Mouse (Mus musculus): ENCODE results near the gene Ranbp17. TPM values are rescaled to one million over a fixed set of nuclear protein-coding genes. Genes with fewer than 3 reads are reported as not detected.

Gene Ranbp17
- total and polyA plus RNA-seq, 2 experiments from 2014 or later, result 2.1 to 3.6 TPM

DNA sequence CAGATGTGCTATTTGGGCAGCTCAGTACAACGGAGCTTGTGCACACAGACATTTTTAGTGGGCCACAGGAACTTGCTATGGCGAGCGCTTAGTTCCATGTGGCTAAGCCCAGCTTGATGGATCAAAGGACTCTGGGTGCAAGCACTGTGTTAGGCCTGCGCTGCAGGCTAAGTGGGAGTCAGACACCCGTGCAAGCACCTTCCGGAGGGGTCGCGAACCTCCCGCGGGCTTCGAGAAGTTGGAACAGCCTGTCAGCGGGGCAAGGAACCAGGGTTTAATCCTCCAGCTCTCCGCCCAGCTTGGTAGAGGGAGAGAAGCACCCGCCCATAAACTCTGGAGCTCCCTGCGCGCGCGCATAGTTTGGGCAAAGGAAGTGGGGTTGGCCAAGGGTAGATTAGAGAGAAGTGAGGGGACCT, 332.8 kb downstream of the Ranbp17 start:
- peaks cover 40% of the 10 kb centered on the region for H3K27me3 ChIP-seq (ENCODE audit: control insufficient read depth, insufficient read depth, low read length)
- no peak for TF ChIP-seq EP300 (IDR thresholded peaks at IDR 0.05; ENCODE audit: low read depth)
- TF ChIP-seq CTCF (IDR thresholded peaks at IDR 0.05; ENCODE audit: low read depth), result no peak
- peak overlapping the region; percentile 52 for H3K4me2 ChIP-seq (ENCODE audit: low read depth, low read length)
- H3K9me3 ChIP-seq (replicated peaks; ENCODE audit: control insufficient read depth, low read length), result no peaks in the 10 kb centered on the region
- no peak for DNase-seq (ENCODE audit: low spot score)
- H3K27ac ChIP-seq (ENCODE audit: low read depth), result no peak overlapping the region
- H3K9ac ChIP-seq (replicated peaks; ENCODE audit: low read depth, low read length), result no peak overlapping the region
- peaks cover 5% of the 10 kb centered on the region; the same call in 1 of the 2 replicates for H3K4me1 ChIP-seq (ENCODE audit: control insufficient read depth, insufficient read depth)
- WGBS, result 5% methylated on average over 18 of the region's 18 CpGs
- ATAC-seq (ENCODE audit: insufficient read depth, low read depth), result no peak
- H3K36me3 ChIP-seq (replicated peaks; ENCODE audit: control insufficient read depth, insufficient read depth, low read length), result no peaks in the 10 kb centered on the region
- H3K4me3 ChIP-seq (ENCODE audit: low read depth, low read length), result peak overlapping the region; percentile 12; the same call in 1 of the 2 replicates

DNA sequence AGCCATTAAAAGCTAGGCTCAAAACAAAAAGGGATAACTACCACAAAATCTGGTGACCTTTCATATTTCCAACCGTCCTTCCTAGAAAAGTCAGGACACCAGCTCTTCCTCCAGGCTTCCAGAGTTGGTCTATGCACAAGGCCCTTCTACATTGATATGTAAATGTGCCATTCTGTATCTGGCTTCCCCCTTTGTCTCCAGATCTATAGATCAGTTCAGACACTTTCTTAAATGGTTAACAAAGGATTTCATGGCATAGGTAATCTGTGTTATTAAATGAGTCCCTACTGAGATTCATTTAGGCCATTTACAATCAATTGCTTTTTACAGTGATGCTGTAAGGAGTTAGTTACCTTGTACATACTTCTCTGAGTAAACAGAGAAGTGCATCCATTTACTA, 333.7 kb downstream of the Ranbp17 start:
- Histone ChIP-seq H3K27me3 (ENCODE audit: control insufficient read depth, insufficient read depth, low read length) (peaks cover 40% of the 10 kb centered on the region), H3K9me3 (replicated peaks; ENCODE audit: control insufficient read depth, low read length) (no peaks in the 10 kb centered on the region), H3K9ac (replicated peaks; ENCODE audit: low read depth, low read length) (no peak overlapping the region), H3K4me2 (ENCODE audit: low read depth, low read length) (no peak overlapping the region), H3K4me1 (ENCODE audit: control insufficient read depth, insufficient read depth) (peaks cover 5% of the 10 kb centered on the region; the same call in 1 of the 2 replicates), H3K36me3 (replicated peaks; ENCODE audit: control insufficient read depth, insufficient read depth, low read length) (no peaks in the 10 kb centered on the region), H3K4me3 (ENCODE audit: low read depth, low read length) (no peak overlapping the region), H3K27ac (ENCODE audit: low read depth) (no peak overlapping the region)
- DNase-seq (ENCODE audit: low spot score) (no peak), ATAC-seq (ENCODE audit: insufficient read depth, low read depth) (no peak)
- TF ChIP-seq CTCF (IDR thresholded peaks at IDR 0.05; ENCODE audit: low read depth), result no peak
- TF ChIP-seq EP300 (IDR thresholded peaks at IDR 0.05; ENCODE audit: low read depth), result no peak
- 80% methylated on average over 1 of the region's 1 CpGs for WGBS

DNA sequence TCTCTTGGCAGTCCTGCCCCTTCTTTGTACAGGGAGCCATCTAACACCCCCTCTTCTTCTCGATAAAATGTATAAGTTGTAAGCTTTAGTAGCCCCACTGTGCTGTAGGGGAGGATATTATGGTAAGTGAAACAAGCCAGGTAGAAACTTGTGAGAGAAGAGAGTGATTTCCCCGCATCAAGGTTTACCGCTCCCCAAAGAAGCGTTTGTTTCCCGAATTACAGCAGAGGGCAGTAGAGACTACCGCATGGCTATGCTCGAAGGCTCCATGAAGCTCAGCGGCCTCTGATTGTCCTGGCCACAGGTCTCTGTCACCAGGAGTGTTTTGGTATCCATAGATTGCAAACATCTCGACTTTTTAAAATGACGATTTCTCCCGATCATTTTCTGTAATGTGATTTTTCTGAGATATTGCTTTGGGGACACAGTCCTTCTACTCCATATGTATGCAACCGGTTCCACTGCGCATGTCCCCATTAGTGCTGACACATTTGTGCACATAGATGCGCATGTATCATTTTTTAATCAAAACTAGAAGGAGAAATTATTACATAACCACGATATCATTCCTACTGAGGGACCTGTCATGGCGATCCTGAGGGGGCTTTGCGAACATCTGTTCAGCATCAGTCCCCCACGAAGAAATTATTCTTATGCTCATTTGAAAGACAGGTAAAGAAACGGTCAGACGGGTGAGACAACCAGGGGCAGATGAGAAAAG, 336.9 kb downstream of the Ranbp17 start:
- ATAC-seq (ENCODE audit: insufficient read depth, low read depth), result no peak
- no peak overlapping the region for H3K4me2 ChIP-seq (ENCODE audit: low read depth, low read length)
- DNase-seq (ENCODE audit: low spot score), result peak; percentile 67
- WGBS, result 33% methylated on average over 20 of the region's 20 CpGs
- H3K4me1 ChIP-seq (ENCODE audit: control insufficient read depth, insufficient read depth), result peaks cover 5% of the 10 kb centered on the region; the same call in 1 of the 2 replicates
- no peak overlapping the region for H3K27ac ChIP-seq (ENCODE audit: low read depth)
- no peak overlapping the region for H3K9ac ChIP-seq (replicated peaks; ENCODE audit: low read depth, low read length)
- no peak overlapping the region for H3K4me3 ChIP-seq (ENCODE audit: low read depth, low read length)
- TF ChIP-seq EP300 (IDR thresholded peaks at IDR 0.05; ENCODE audit: low read depth) (no peak), CTCF (IDR thresholded peaks at IDR 0.05; ENCODE audit: low read depth) (peak; percentile 91)
- H3K36me3 ChIP-seq (replicated peaks; ENCODE audit: control insufficient read depth, insufficient read depth, low read length), result no peaks in the 10 kb centered on the region
- no peaks in the 10 kb centered on the region for H3K9me3 ChIP-seq (replicated peaks; ENCODE audit: control insufficient read depth, low read length)
- H3K27me3 ChIP-seq (ENCODE audit: control insufficient read depth, insufficient read depth, low read length), result peaks cover 44% of the 10 kb centered on the region

DNA sequence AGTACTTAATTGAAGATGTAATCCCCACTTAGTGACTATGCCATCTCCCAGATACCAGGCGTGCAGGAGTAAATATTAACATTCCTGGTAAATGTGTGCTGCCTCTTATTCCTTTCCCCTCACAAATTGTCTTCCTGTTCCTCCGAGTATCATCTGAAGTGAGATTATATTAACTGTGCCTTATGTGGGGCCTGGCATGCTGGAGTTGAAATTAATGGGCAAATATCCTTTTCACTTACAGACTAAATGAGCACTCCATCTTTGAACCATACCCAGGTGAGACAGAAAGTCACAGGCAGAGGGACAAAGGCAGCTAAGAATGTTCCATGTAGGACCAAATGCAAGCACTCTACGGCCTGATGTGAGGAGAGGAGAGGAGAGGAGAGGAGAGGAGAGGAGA, 337.8 kb downstream of the Ranbp17 start:
- Histone ChIP-seq H3K27me3 (ENCODE audit: control insufficient read depth, insufficient read depth, low read length) (peaks cover 45% of the 10 kb centered on the region), H3K27ac (ENCODE audit: low read depth) (no peak overlapping the region), H3K4me2 (ENCODE audit: low read depth, low read length) (no peak overlapping the region), H3K4me3 (ENCODE audit: low read depth, low read length) (no peak overlapping the region), H3K4me1 (ENCODE audit: control insufficient read depth, insufficient read depth) (peaks cover 4% of the 10 kb centered on the region; the same call in 1 of the 2 replicates), H3K9me3 (replicated peaks; ENCODE audit: control insufficient read depth, low read length) (no peaks in the 10 kb centered on the region), H3K36me3 (replicated peaks; ENCODE audit: control insufficient read depth, insufficient read depth, low read length) (no peaks in the 10 kb centered on the region), H3K9ac (replicated peaks; ENCODE audit: low read depth, low read length) (no peak overlapping the region)
- DNase-seq (ENCODE audit: low spot score) (no peak), ATAC-seq (ENCODE audit: insufficient read depth, low read depth) (no peak)
- WGBS, result 66% methylated on average over 2 of the region's 3 CpGs
- TF ChIP-seq CTCF (IDR thresholded peaks at IDR 0.05; ENCODE audit: low read depth) (no peak), EP300 (IDR thresholded peaks at IDR 0.05; ENCODE audit: low read depth) (no peak)

DNA sequence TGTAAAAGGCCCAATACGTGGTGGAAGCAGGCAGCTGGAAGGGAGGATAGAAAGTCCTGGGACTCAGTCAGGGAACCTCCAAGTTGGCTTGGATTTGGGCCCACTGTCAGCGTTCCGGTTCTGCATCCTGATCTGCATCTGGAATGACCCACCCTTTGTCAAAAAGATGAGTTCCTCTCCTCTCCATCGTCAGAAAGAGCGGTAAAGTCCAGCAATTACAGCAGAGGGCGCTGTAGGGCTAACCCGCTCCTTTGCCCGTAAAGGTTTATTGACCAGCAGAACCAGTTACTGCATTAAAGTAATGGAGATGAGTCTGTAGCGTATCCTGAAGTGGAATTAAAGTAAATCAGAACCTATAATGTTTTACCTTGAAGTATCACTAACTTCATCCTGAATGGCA, 343.1 kb downstream of the Ranbp17 start:
- peaks cover 10% of the 10 kb centered on the region for H3K27me3 ChIP-seq (ENCODE audit: control insufficient read depth, insufficient read depth, low read length)
- no peak overlapping the region for H3K9ac ChIP-seq (replicated peaks; ENCODE audit: low read depth, low read length)
- no peaks in the 10 kb centered on the region for H3K36me3 ChIP-seq (replicated peaks; ENCODE audit: control insufficient read depth, insufficient read depth, low read length)
- H3K27ac ChIP-seq (ENCODE audit: low read depth), result no peak overlapping the region
- 12% methylated on average over 9 of the region's 9 CpGs for WGBS
- H3K4me2 ChIP-seq (ENCODE audit: low read depth, low read length), result no peak overlapping the region
- TF ChIP-seq CTCF (IDR thresholded peaks at IDR 0.05; ENCODE audit: low read depth) (peak; percentile 66), EP300 (IDR thresholded peaks at IDR 0.05; ENCODE audit: low read depth) (no peak)
- ATAC-seq (ENCODE audit: insufficient read depth, low read depth), result no peak
- no peaks in the 10 kb centered on the region for H3K9me3 ChIP-seq (replicated peaks; ENCODE audit: control insufficient read depth, low read length)
- H3K4me1 ChIP-seq (ENCODE audit: control insufficient read depth, insufficient read depth), result no peaks in the 10 kb centered on the region
- no peak overlapping the region for H3K4me3 ChIP-seq (ENCODE audit: low read depth, low read length)
- peak; percentile 18 for DNase-seq (ENCODE audit: low spot score)

Measured in heart, postnatal 0 days (tissue).